16 mouse cellular contexts compared by ENCODE assay signal in genomic region chr4:56943258-56943657, GRCm38 (mm10). TPM values are rescaled to one million over a fixed set of nuclear protein-coding genes. Genes with fewer than 3 reads are reported as not detected.
DNase-seq lines count a peak whose midpoint lies in the region; ATAC-seq and TF ChIP-seq lines count a peak whose summit lies in the region.
"Had no signal": no experiment of that assay in that cellular context is flagged by ENCODE, and none has a peak within 500 bp of the region (broad histone marks: within the 10 kb centered on the region; RNA-seq: fewer than 3 reads in every experiment).

No protein-coding gene starts in this region.

- peak overlapping the region; percentile 97 for H3K27ac ChIP-seq in gastrocnemius, adult 2 months
- peak overlapping the region; percentile 78 for H3K27ac ChIP-seq in heart, postnatal 0 days (ENCODE audit: low read depth)
- H3K27ac ChIP-seq in intestine, embryonic 15.5 days, result 0 out of 2 replicates have a peak overlapping the region, but pooled peaks have one; percentile 0
- peak overlapping the region; percentile 65 for H3K27ac ChIP-seq in lung, postnatal 0 days (ENCODE audit: low read length)
- H3K27ac ChIP-seq: hindbrain, embryonic 12.5 days; limb, embryonic 12.5 days; midbrain, embryonic 12.5 days had no signal

- H3K9me3 ChIP-seq in heart, postnatal 0 days (replicated peaks; ENCODE audit: control insufficient read depth, low read length), result no peaks in the 10 kb centered on the region
- no peaks in the 10 kb centered on the region for H3K9me3 ChIP-seq in intestine, embryonic 15.5 days
- no peaks in the 10 kb centered on the region for H3K9me3 ChIP-seq in lung, postnatal 0 days (ENCODE audit: low read length)
- H3K9me3 ChIP-seq: hindbrain, embryonic 12.5 days; limb, embryonic 12.5 days; midbrain, embryonic 12.5 days had no signal

- H3K9ac ChIP-seq in heart, postnatal 0 days (replicated peaks; ENCODE audit: low read depth, low read length), result peak overlapping the region; percentile 28; the same call in 1 of the 2 replicates
- H3K9ac ChIP-seq in intestine, embryonic 15.5 days, result no peak overlapping the region
- H3K9ac ChIP-seq in lung, postnatal 0 days (replicated peaks; ENCODE audit: low read depth), result no peak overlapping the region
- H3K9ac ChIP-seq: hindbrain, embryonic 12.5 days; limb, embryonic 12.5 days; midbrain, embryonic 12.5 days had no signal

- no peak for TF ChIP-seq EP300 in heart, postnatal 0 days (IDR thresholded peaks at IDR 0.05; ENCODE audit: low read depth)
- peak; percentile 98 for TF ChIP-seq EP300 in lung, postnatal 0 days (IDR thresholded peaks at IDR 0.05)

- no peaks in the 10 kb centered on the region for H3K27me3 ChIP-seq in heart, postnatal 0 days (ENCODE audit: control insufficient read depth, insufficient read depth, low read length)
- H3K27me3 ChIP-seq in intestine, embryonic 15.5 days (replicated peaks), result no peaks in the 10 kb centered on the region
- H3K27me3 ChIP-seq in lung, postnatal 0 days (replicated peaks; ENCODE audit: insufficient read depth, low read length), result no peaks in the 10 kb centered on the region
- H3K27me3 ChIP-seq: CH12.LX; hindbrain, embryonic 12.5 days; limb, embryonic 12.5 days; midbrain, embryonic 12.5 days had no signal

- intact Hi-C loops in gastrocnemius, adult 2 months (cut with DNase I), result no loop called here
- intact Hi-C loops in gastrocnemius, postnatal 36 days (cut with DNase I), result no loop called here

- H3K4me1 ChIP-seq in heart, postnatal 0 days (ENCODE audit: control insufficient read depth, insufficient read depth), result peaks cover 59% of the 10 kb centered on the region
- H3K4me1 ChIP-seq in intestine, embryonic 15.5 days (replicated peaks), result peaks cover 32% of the 10 kb centered on the region
- peaks cover 17% of the 10 kb centered on the region; the same call in 1 of the 2 replicates for H3K4me1 ChIP-seq in lung, postnatal 0 days (ENCODE audit: insufficient read depth, low read depth, low read length)

- no peak overlapping the region for H3K4me3 ChIP-seq in gastrocnemius, adult 2 months
- no peak overlapping the region for H3K4me3 ChIP-seq in heart, postnatal 0 days (ENCODE audit: low read depth, low read length)
- no peak overlapping the region for H3K4me3 ChIP-seq in intestine, embryonic 15.5 days (replicated peaks)
- H3K4me3 ChIP-seq in lung, postnatal 0 days (ENCODE audit: low read depth, low read length), result no peak overlapping the region
- H3K4me3 ChIP-seq: hindbrain, embryonic 12.5 days; limb, embryonic 12.5 days; midbrain, embryonic 12.5 days; myocyte had no signal

- no peak for DNase-seq in gastrocnemius, adult 2 months
- no peak for DNase-seq in gastrocnemius, postnatal 36 days
- DNase-seq in heart, postnatal 0 days (ENCODE audit: low spot score), result no peak
- no peak for DNase-seq in heart, adult 9 months (ENCODE audit: low spot score in 2 of 2)
- peak; percentile 94 for DNase-seq in lung, postnatal 0 days (ENCODE audit: low spot score)
- DNase-seq in adrenal gland, postnatal 25 days, result no peak
- DNase-seq in adipocyte (ENCODE audit: low spot score), result no peak
- DNase-seq: cerebellum, postnatal 10 days; kidney, adult 11 months had no signal

- no peak for TF ChIP-seq CTCF in gastrocnemius, adult 2 months (IDR thresholded peaks at IDR 0.05)
- TF ChIP-seq CTCF in heart, postnatal 0 days (IDR thresholded peaks at IDR 0.05; ENCODE audit: low read depth), result no peak
- TF ChIP-seq CTCF in lung, postnatal 0 days (IDR thresholded peaks at IDR 0.05), result no peak

- 52% methylated on average over 1 of the region's 1 CpGs for WGBS in heart, postnatal 0 days
- 58% methylated on average over 1 of the region's 1 CpGs for WGBS in intestine, embryonic 15.5 days
- WGBS in lung, postnatal 0 days, result 38% methylated on average over 1 of the region's 1 CpGs

- ATAC-seq in heart, postnatal 0 days (ENCODE audit: insufficient read depth, low read depth), result no peak
- ATAC-seq in intestine, embryonic 15.5 days, result no peak
- ATAC-seq in lung, postnatal 0 days, result peak; percentile 85
- ATAC-seq: forebrain, embryonic 16.5 days had no signal

- 0 out of 2 replicates have a peak, but pooled peaks cover 2% of the 10 kb centered on the region for H3K36me3 ChIP-seq in heart, postnatal 0 days (replicated peaks; ENCODE audit: control insufficient read depth, insufficient read depth, low read length)
- H3K36me3 ChIP-seq in intestine, embryonic 15.5 days, result no peaks in the 10 kb centered on the region
- H3K36me3 ChIP-seq in lung, postnatal 0 days (ENCODE audit: insufficient read depth, low read length), result no peaks in the 10 kb centered on the region
- H3K36me3 ChIP-seq: hindbrain, embryonic 12.5 days; midbrain, embryonic 12.5 days had no signal

- H3K4me2 ChIP-seq in heart, postnatal 0 days (ENCODE audit: low read depth, low read length), result 0 out of 2 replicates have a peak overlapping the region, but pooled peaks have one; percentile 46
- H3K4me2 ChIP-seq in intestine, embryonic 15.5 days (replicated peaks), result no peak overlapping the region
- H3K4me2 ChIP-seq in lung, postnatal 0 days (replicated peaks; ENCODE audit: low read depth, low read length), result no peak overlapping the region
- H3K4me2 ChIP-seq: hindbrain, embryonic 12.5 days; limb, embryonic 12.5 days; midbrain, embryonic 12.5 days had no signal

RNA-seq across cellular contexts. Expression of gene Tmem245, which starts 4.0 kb away (rescaled TPM):
- 10 to 100 TPM; 18.0 to 24.6 TPM for total RNA-seq in gastrocnemius, adult 2 months (2021)
- 10 to 100 TPM; 16.3 to 23.9 TPM for total RNA-seq in gastrocnemius, postnatal 36 days (2021)
- total RNA-seq in heart, postnatal 0 days (2014; rRNA removed; ENCODE audit: low replicate concordance), result 68.4 and 82.4 TPM in 2 replicates
- 21.1 and 23.7 TPM in 2 replicates for polyA plus RNA-seq in heart, postnatal 0 days (2015; fragmentation: Nextera tagmentation; extraction: Ambion mirVana)
- polyA plus RNA-seq in intestine, embryonic 15.5 days (2015; fragmentation: Nextera tagmentation; extraction: Ambion mirVana), result 9.9 and 11.0 TPM in 2 replicates
- polyA plus RNA-seq in lung, postnatal 0 days (2015; fragmentation: Nextera tagmentation; extraction: Ambion mirVana), result 12.6 and 16.7 TPM in 2 replicates
- total RNA-seq in adrenal gland, postnatal 25 days (2021), result 46.7 and 53.9 TPM in 2 replicates

RNA-seq across cellular contexts. Expression of gene Frrs1l, which starts 46.9 kb away (rescaled TPM):
- under 1 TPM in 1 of 2 experiments, not detected in 1; 0.03 TPM for total RNA-seq in gastrocnemius, adult 2 months (2021)
- total RNA-seq in gastrocnemius, postnatal 36 days (2021), result not detected
- total RNA-seq in heart, postnatal 0 days (2014; rRNA removed; ENCODE audit: low replicate concordance), result not detected in 2 replicates
- 0.05 TPM in 1 of 2 replicates, not detected in the other for polyA plus RNA-seq in heart, postnatal 0 days (2015; fragmentation: Nextera tagmentation; extraction: Ambion mirVana)
- polyA plus RNA-seq in intestine, embryonic 15.5 days (2015; fragmentation: Nextera tagmentation; extraction: Ambion mirVana), result 0.78 and 0.92 TPM in 2 replicates
- 0.91 and 1.7 TPM in 2 replicates for polyA plus RNA-seq in lung, postnatal 0 days (2015; fragmentation: Nextera tagmentation; extraction: Ambion mirVana)
- 0.24 and 0.39 TPM in 2 replicates for total RNA-seq in adrenal gland, postnatal 25 days (2021)
- total RNA-seq: CH12.LX had no signal
- polyA plus RNA-seq: myocyte had no signal

Comparison
In these comparisons a context has a peak if more than half of its experiments do, and no peak if none do; other contexts are left out.
1. H3K27ac ChIP-seq: peak in every context shown above with its lines; median percentile 97 in gastrocnemius, adult 2 months; 78 in heart, postnatal 0 days; 65 in lung, postnatal 0 days; 0 in intestine, embryonic 15.5 days.